Mouse (Mus musculus) heart, postnatal 0 days (tissue): ENCODE results near the gene Fgfr2.

Experiments
- CTCF ChIP-seq: IDR thresholded peaks from 2 replicates; pipeline ENCODE4 v1.5.1; 2016; ENCODE audit warnings: antibody characterized with exemption, control low read depth, low read depth
- EP300 ChIP-seq: IDR thresholded peaks from 2 replicates; pipeline ENCODE4 v1.6.1; 2016; ENCODE audit warnings: antibody characterized with exemption, low read depth

DNA sequence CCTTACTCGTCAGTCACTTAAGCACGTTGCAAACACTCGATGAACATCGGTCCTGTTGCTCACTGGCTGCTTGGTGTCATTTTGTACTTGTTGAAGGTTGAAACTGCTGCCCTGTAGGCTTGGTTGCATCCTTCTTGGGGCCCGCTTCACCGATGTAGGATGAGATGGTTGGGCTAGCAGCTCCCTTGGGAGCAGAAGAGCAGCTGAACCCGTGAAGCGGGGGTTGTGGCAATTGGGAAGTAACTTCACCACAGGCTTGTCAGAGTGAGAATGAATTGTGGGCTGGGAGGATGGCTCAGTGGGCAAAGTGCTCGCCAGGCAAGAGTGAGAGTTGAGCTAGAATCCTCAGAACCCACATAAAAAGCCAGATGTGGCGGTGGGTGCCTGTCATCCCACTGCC is 2294.7 kb downstream of the Fgfr2 start:
- TF ChIP-seq CTCF (no peak), EP300 (no peak)
